Mouse (Mus musculus) layer of hippocampus, adult 18-20 months (tissue): Measurements from ENCODE around the gene Fcrl5. TPM values are rescaled to one million over a fixed set of nuclear protein-coding genes. Genes with fewer than 3 reads are reported as not detected.

ENCODE experiments used
- DNase-seq, 2 experiments: peaks; one replicate each; pipeline ENCODE4 v3.0.0; 2022; ENCODE audit warnings: low spot score in 2 of 2
- total RNA-seq, 2 experiments: library from RNA; stranded (reverse); gene quantifications; 2 replicates each; pipeline ENCODE4 v1.2.3; 2021

The Fcrl5 gene
- total RNA-seq, 2 experiments from 2014 or later, result not detected

GRCm38 (mm10) chr3:87528021-87528420, 92.4 kb downstream of the Fcrl5 start:
- DNase-seq, result no peak

GRCm38 (mm10) chr3:87528841-87529240, 93.3 kb downstream of the Fcrl5 start:
- DNase-seq, result no peak

GRCm38 (mm10) chr3:87529568-87529967, 94.0 kb downstream of the Fcrl5 start:
- no peak for DNase-seq

GRCm38 (mm10) chr3:87530234-87530633, 94.7 kb downstream of the Fcrl5 start:
- DNase-seq, result no peak

GRCm38 (mm10) chr3:87533667-87534378, 98.2 kb downstream of the Fcrl5 start:
- no peak for DNase-seq

- no peak for DNase-seq
Observed at GRCm38 (mm10) chr3:87538034-87538433, 102.5 kb downstream of the Fcrl5 start.

- no peak for DNase-seq
Observed at GRCm38 (mm10) chr3:87540028-87540675, 104.6 kb downstream of the Fcrl5 start.

GRCm38 (mm10) chr3:87540714-87541113, 105.1 kb downstream of the Fcrl5 start:
- no peak for DNase-seq

GRCm38 (mm10) chr3:87542481-87543215, 107.1 kb downstream of the Fcrl5 start:
- no peak for DNase-seq

GRCm38 (mm10) chr3:87545554-87545953, 110.0 kb downstream of the Fcrl5 start:
- DNase-seq, result no peak

- DNase-seq, result peak; percentile 70 to 80
Observed at GRCm38 (mm10) chr3:87546291-87546721, 110.7 kb downstream of the Fcrl5 start.

GRCm38 (mm10) chr3:87549908-87550307, 114.3 kb downstream of the Fcrl5 start:
- DNase-seq, result no peak

Other genes with a start within 250 kb of the Fcrl5 start
- gene Fcrls, start 172.0 kb upstream of the Fcrl5 start, total RNA-seq, result 10 to 100 TPM; 21.6 to 24.7 TPM
- gene Cd5l, start 77.9 kb upstream of the Fcrl5 start, total RNA-seq, result not detected
- under 1 TPM; 0.17 to 0.41 TPM for gene Fcrl1, start 59.4 kb upstream of the Fcrl5 start, total RNA-seq
- gene Etv3, start 89.6 kb downstream of the Fcrl5 start, total RNA-seq, result 10 to 100 TPM; 25.1 to 25.8 TPM
- 10 to 100 TPM; 59.9 to 60.5 TPM for gene Arhgef11, start 181.8 kb downstream of the Fcrl5 start, total RNA-seq